Mouse (Mus musculus) erythroblast, adult 5-6 weeks (primary cell): ENCODE results near the gene Atp5g1. TPM values are rescaled to one million over a fixed set of nuclear protein-coding genes. Genes with fewer than 3 reads are reported as not detected.

Experiments
- ATAC-seq: replicated peaks from 2 replicates; pipeline ENCODE4 v1.8.0; 2016; ENCODE audit warnings: moderate number of reproducible peaks, mild to moderate bottlenecking, moderate TSS enrichment, inconsistent platforms; ENCODE audit not compliant: poor library complexity, low FRiP score, severe bottlenecking
- total RNA-seq, 2 experiments: library from RNA; stranded (forward) in 1 of 2; stranded (reverse) in 1 of 2; fragments of 150-400 nt in 1 of 2; fragments of 200-764, 138-1000 nt in 1 of 2; gene quantifications; 2 replicates each; pipeline versions ENCODE4 v1.2.3 to v1.2.4; 2015 to 2017; ENCODE audit warnings: low replicate concordance in 2 of 2

The Atp5g1 gene
- total RNA-seq, 2 experiments from 2014 or later, result 4.8 to 127 TPM

DNA sequence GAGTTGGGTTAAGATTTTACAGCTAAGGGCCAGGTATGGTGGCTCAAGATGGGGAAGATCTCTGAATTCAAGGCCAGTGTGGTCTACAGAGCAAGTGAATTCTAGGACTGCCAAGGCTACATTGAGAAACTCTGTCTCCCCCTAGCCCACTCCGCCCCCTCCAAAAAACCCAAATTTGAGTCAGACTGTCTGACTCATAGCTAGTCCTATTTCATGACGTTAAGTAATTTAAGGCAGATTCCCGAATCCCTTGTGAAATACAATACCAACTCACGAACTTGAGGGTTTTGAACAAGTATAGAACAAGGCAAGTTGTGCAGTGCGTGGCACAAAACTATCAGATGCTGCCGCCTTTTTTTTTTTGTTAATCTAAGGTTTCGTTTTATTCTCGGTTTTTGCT lies 41.4 kb downstream of the Atp5g1 start:
- no peak for ATAC-seq

DNA sequence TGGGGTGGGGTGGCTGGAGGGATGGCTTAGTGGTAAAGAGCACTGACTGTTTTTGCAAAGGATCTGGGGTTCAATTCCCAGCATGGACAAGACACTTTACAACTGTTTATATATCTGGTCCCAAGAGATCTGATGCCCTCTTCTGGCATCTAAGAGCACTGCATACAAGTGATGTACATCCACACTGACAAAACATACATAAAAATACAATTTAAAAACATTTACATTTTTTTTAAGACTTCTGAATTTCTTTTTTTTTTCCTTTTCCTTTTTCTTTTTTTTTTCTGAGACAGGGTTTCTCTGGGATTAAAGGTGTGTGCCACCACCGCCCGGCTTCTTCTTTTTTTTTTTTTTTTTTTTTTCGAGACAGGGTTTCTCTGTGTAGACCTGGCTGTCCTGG lies 42.2 kb downstream of the Atp5g1 start:
- ATAC-seq, result no peak

DNA sequence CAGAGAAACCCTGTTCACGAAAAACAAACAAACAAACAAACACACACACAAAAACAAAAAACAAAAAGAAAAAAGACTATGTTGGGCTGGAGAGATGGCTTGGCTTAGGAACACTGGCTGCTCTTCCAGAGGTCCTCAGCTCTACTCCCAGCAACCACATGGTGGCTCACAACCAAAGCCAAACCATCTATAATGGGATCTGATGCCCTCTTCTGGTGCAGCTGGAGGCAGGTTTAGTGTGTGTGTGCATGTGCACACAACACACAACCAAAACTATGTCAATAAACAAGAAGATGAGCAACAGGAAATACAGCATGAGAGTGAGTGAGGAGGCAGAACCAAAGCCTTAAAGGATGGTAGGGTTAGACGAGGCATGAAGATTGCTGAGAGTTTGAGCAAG lies 43.8 kb downstream of the Atp5g1 start:
- no peak for ATAC-seq

DNA sequence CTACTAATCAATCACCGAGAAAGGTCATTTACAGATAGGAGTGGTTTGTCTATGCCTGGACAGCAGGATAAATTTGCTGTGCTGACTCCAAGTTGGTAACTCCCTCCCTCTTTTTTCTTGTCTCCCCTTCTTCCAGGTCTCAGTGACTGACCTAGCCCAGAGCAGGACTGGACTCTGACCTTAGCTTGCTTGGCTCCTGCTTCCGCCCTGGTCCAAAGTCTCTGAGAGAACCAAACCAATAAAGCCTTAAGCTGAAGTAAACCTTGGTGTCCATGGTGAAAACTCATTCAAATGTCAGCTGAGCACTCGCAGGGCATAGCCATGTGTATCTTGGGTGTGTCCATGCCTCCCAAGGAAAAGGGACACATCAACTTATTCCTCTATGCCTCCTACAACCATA lies 44.9 kb downstream of the Atp5g1 start:
- no peak for ATAC-seq

DNA sequence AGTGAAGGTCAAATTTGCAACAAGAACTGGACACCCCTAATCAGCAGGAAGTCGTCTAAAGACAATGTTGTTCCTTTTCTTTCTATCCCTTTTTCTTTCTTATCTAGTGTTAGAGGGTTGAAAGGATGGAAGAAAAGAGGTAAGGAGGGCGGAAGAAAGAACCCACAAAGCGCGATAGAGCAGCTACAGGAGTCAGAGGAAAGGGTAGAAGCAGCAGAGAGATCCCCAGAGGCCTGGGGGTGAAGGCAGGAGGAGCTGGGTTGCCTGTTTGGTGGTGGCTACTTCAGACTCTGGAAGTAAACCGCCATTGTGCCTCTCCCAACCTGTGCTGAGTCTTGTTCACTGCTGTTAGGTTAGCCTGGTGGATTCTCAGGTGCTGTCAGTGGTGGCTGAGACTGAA lies 47.3 kb downstream of the Atp5g1 start:
- no peak for ATAC-seq

DNA sequence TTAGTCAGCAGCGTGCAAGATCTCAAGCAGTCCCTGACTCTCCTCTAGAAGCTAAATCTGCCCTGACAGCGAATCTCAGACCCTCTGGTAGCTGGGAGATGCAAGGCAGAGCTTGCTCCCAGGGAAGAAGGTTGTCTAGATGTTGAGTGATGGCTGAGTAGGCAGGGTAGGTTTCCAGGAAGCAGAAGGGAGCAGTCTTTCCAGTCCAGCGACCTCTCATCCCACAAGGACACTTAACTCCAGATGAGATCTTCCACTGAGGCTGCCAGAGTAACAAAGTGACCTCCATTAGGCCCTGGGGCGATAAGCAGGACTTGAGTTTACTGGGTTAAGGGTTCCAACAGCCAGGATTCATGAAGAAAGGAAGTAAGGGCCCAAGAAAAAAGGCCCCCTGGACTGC lies 54.8 kb downstream of the Atp5g1 start:
- no peak for ATAC-seq

Other genes with a start within 250 kb of the Atp5g1 start
- 9.8 and 15.0 TPM in 2 replicates for gene Gngt2, start 238.5 kb downstream of the Atp5g1 start, total RNA-seq (2015; ENCODE audit: low replicate concordance)
- 9.4 and 13.0 TPM in 2 replicates for gene Gngt2, start 238.5 kb downstream of the Atp5g1 start, total RNA-seq (2017; ENCODE audit: low replicate concordance)
- 4.8 and 6.7 TPM in 2 replicates for gene Abi3, start 233.2 kb downstream of the Atp5g1 start, total RNA-seq (2015; ENCODE audit: low replicate concordance)
- gene Abi3, start 233.2 kb downstream of the Atp5g1 start, total RNA-seq (2017; ENCODE audit: low replicate concordance), result 3.5 and 5.5 TPM in 2 replicates
- gene B4galnt2, start 160.8 kb downstream of the Atp5g1 start, total RNA-seq (2015; ENCODE audit: low replicate concordance), result not detected in 2 replicates
- gene B4galnt2, start 160.8 kb downstream of the Atp5g1 start, total RNA-seq (2017; ENCODE audit: low replicate concordance), result not detected in 2 replicates
- not detected in 2 replicates for gene Igf2bp1, start 69.7 kb downstream of the Atp5g1 start, total RNA-seq (2015; ENCODE audit: low replicate concordance)
- gene Igf2bp1, start 69.7 kb downstream of the Atp5g1 start, total RNA-seq (2017; ENCODE audit: low replicate concordance), result not detected in 2 replicates
- not detected in 2 replicates for gene Gip, start 51.1 kb downstream of the Atp5g1 start, total RNA-seq (2015; ENCODE audit: low replicate concordance)
- not detected in 2 replicates for gene Gip, start 51.1 kb downstream of the Atp5g1 start, total RNA-seq (2017; ENCODE audit: low replicate concordance)
- 25.7 and 27.9 TPM in 2 replicates for gene Snf8, start 40.8 kb downstream of the Atp5g1 start, total RNA-seq (2015; ENCODE audit: low replicate concordance)
- gene Snf8, start 40.8 kb downstream of the Atp5g1 start, total RNA-seq (2017; ENCODE audit: low replicate concordance), result 11.3 and 37.1 TPM in 2 replicates
- 7.1 TPM in 2 replicates for gene Ube2z, start 10.3 kb downstream of the Atp5g1 start, total RNA-seq (2015; ENCODE audit: low replicate concordance)
- 9.2 and 10.3 TPM in 2 replicates for gene Ube2z, start 10.3 kb downstream of the Atp5g1 start, total RNA-seq (2017; ENCODE audit: low replicate concordance)
- not detected in 2 replicates for gene Calcoco2, start 36.3 kb upstream of the Atp5g1 start, total RNA-seq (2015; ENCODE audit: low replicate concordance)
- 0.17 TPM in 1 of 2 replicates, not detected in the other for gene Calcoco2, start 36.3 kb upstream of the Atp5g1 start, total RNA-seq (2017; ENCODE audit: low replicate concordance)
- gene Ttll6, start 58.1 kb upstream of the Atp5g1 start, total RNA-seq (2015; ENCODE audit: low replicate concordance), result not detected in 2 replicates
- gene Ttll6, start 58.1 kb upstream of the Atp5g1 start, total RNA-seq (2017; ENCODE audit: low replicate concordance), result not detected in 2 replicates
- not detected in 2 replicates for gene Hoxb13, start 118.6 kb upstream of the Atp5g1 start, total RNA-seq (2015; ENCODE audit: low replicate concordance)
- gene Hoxb13, start 118.6 kb upstream of the Atp5g1 start, total RNA-seq (2017; ENCODE audit: low replicate concordance), result not detected in 2 replicates
- gene Hoxb9, start 195.8 kb upstream of the Atp5g1 start, total RNA-seq (2015; ENCODE audit: low replicate concordance), result not detected in 2 replicates
- 0.56 TPM in 1 of 2 replicates, not detected in the other for gene Hoxb9, start 195.8 kb upstream of the Atp5g1 start, total RNA-seq (2017; ENCODE audit: low replicate concordance)
- not detected in 2 replicates for gene Hoxb8, start 206.2 kb upstream of the Atp5g1 start, total RNA-seq (2015; ENCODE audit: low replicate concordance)
- gene Hoxb8, start 206.2 kb upstream of the Atp5g1 start, total RNA-seq (2017; ENCODE audit: low replicate concordance), result not detected in 2 replicates
- not detected in 2 replicates for gene Hoxb7, start 211.0 kb upstream of the Atp5g1 start, total RNA-seq (2015; ENCODE audit: low replicate concordance)
- gene Hoxb7, start 211.0 kb upstream of the Atp5g1 start, total RNA-seq (2017; ENCODE audit: low replicate concordance), result not detected in 2 replicates
- not detected in 2 replicates for gene Hoxb6, start 216.8 kb upstream of the Atp5g1 start, total RNA-seq (2015; ENCODE audit: low replicate concordance)
- not detected in 2 replicates for gene Hoxb6, start 216.8 kb upstream of the Atp5g1 start, total RNA-seq (2017; ENCODE audit: low replicate concordance)
- gene Hoxb5, start 227.7 kb upstream of the Atp5g1 start, total RNA-seq (2015; ENCODE audit: low replicate concordance), result not detected in 2 replicates
- not detected in 2 replicates for gene Hoxb5, start 227.7 kb upstream of the Atp5g1 start, total RNA-seq (2017; ENCODE audit: low replicate concordance)
- gene Hoxb4, start 242.6 kb upstream of the Atp5g1 start, total RNA-seq (2015; ENCODE audit: low replicate concordance), result 0.63 TPM in 1 of 2 replicates, not detected in the other
- 0.56 and 0.77 TPM in 2 replicates for gene Hoxb4, start 242.6 kb upstream of the Atp5g1 start, total RNA-seq (2017; ENCODE audit: low replicate concordance)
- gene Hoxb3, start 247.7 kb upstream of the Atp5g1 start, total RNA-seq (2015; ENCODE audit: low replicate concordance), result not detected in 2 replicates
- gene Hoxb3, start 247.7 kb upstream of the Atp5g1 start, total RNA-seq (2017; ENCODE audit: low replicate concordance), result not detected in 2 replicates